Mouse (Mus musculus) embryonic facial prominence, embryonic 15.5 days (tissue): ENCODE data around the gene Gk5. TPM values are rescaled to one million over a fixed set of nuclear protein-coding genes. Genes with fewer than 3 reads are reported as not detected.
"Not testable (repeated sequence)": the region's sequence is repeated elsewhere in the genome, so short reads cannot be mapped to it uniquely, and the experiment has no call there.

Experiments used
- ATAC-seq: fragments of 200-750 bp; cut with Nextera tagmentation; 2 replicates; pipeline ENCODE4 v1.8.0; 2017; ENCODE audit warnings: low read depth, moderate TSS enrichment; ENCODE audit not compliant: insufficient number of reproducible peaks, low FRiP score, low TSS enrichment
- H3K27ac ChIP-seq: fragments of 300-500 bp; sonication (generic); replicated peaks from 2 replicates; pipeline ENCODE4 v1.5.1; 2015; ENCODE audit warnings: mild to moderate bottlenecking, inconsistent platforms
- H3K27me3 ChIP-seq: fragments of 300-500 bp; sonication (generic); 2 replicates; pipeline ENCODE4 v1.6.1; 2015; ENCODE audit warnings: inconsistent platforms
- H3K36me3 ChIP-seq: fragments of 300-500 bp; sonication (generic); 2 replicates; pipeline ENCODE4 v1.6.1; 2015; ENCODE audit warnings: mild to moderate bottlenecking, inconsistent platforms
- H3K4me1 ChIP-seq: fragments of 300-500 bp; sonication (generic); 2 replicates; pipeline ENCODE4 v1.6.1; 2015; ENCODE audit warnings: inconsistent platforms
- H3K4me2 ChIP-seq: fragments of 300-500 bp; sonication (generic); replicated peaks from 2 replicates; pipeline ENCODE4 v1.6.1; 2015; ENCODE audit warnings: mild to moderate bottlenecking, inconsistent platforms
- H3K4me3 ChIP-seq: fragments of 300-500 bp; sonication (generic); replicated peaks from 2 replicates; pipeline ENCODE4 v1.5.1; 2015; ENCODE audit warnings: mild to moderate bottlenecking, inconsistent platforms
- H3K9ac ChIP-seq: fragments of 300-500 bp; sonication (generic); 2 replicates; pipeline ENCODE4 v1.6.1; 2015; ENCODE audit warnings: inconsistent platforms
- H3K9me3 ChIP-seq: fragments of 300-500 bp; sonication (generic); replicated peaks from 2 replicates; pipeline ENCODE4 v1.6.1; 2016; ENCODE audit warnings: inconsistent platforms
- WGBS: fragments of 180-500 bp; shearing (Covaris S2); methylation state at CpG from one replicate; pipeline ENCODE4 v1.1.7; 2015; 5-methylcytosine and 5-hydroxymethylcytosine counted together
- polyA plus RNA-seq: library from polyadenylated mRNA; unstranded; fragments of >200 nt; fragmentation: Nextera tagmentation; extraction: Ambion mirVana; gene quantifications from 2 replicates; pipeline ENCODE4 v1.2.1, GENCODE M21; 2015

The Gk5 gene
- polyA plus RNA-seq, 1 experiment from 2014 or later: 8.2 TPM

- ATAC-seq: no peak
- no peaks in the 10 kb centered on the region for H3K4me1 ChIP-seq
Observed at GRCm38 (mm10) chr9:96144883-96145282, 25.7 kb downstream of the Gk5 start.

GRCm38 (mm10) chr9:96152801-96153200, 33.6 kb downstream of the Gk5 start:
- ATAC-seq: no peak
- no peak overlapping the region for H3K4me2 ChIP-seq
- 94% methylated on average over 7 of the region's 7 CpGs for WGBS

More at GRCm38 (mm10) chr9:96144883-96145282, 25.7 kb downstream of the Gk5 start:
- Histone ChIP-seq H3K27ac (no peak overlapping the region), H3K36me3 (peaks cover 20% of the 10 kb centered on the region), H3K4me2 (no peak overlapping the region), H3K9me3 (no peaks in the 10 kb centered on the region), H3K4me3 (no peak overlapping the region), H3K9ac (no peak overlapping the region), H3K27me3 (no peaks in the 10 kb centered on the region)

GRCm38 (mm10) chr9:96158431-96158830, 39.3 kb downstream of the Gk5 start:
- ATAC-seq: no peak
- Histone ChIP-seq H3K9me3 (no peaks in the 10 kb centered on the region), H3K4me3 (no peak overlapping the region), H3K9ac (no peak overlapping the region), H3K4me1 (no peaks in the 10 kb centered on the region), H3K36me3 (peaks cover 17% of the 10 kb centered on the region), H3K27ac (no peak overlapping the region), H3K27me3 (no peaks in the 10 kb centered on the region), H3K4me2 (no peak overlapping the region)
- WGBS: 34% methylated on average over 4 of the region's 4 CpGs

More at GRCm38 (mm10) chr9:96152801-96153200, 33.6 kb downstream of the Gk5 start:
- Histone ChIP-seq H3K4me1 (no peaks in the 10 kb centered on the region), H3K9ac (no peak overlapping the region), H3K4me3 (no peak overlapping the region), H3K9me3 (no peaks in the 10 kb centered on the region), H3K27ac (no peak overlapping the region), H3K27me3 (no peaks in the 10 kb centered on the region), H3K36me3 (peaks cover 13% of the 10 kb centered on the region)

- ATAC-seq: no peak
- no peaks in the 10 kb centered on the region for H3K4me1 ChIP-seq
- no peak overlapping the region for H3K4me2 ChIP-seq
- H3K27me3 ChIP-seq: no peaks in the 10 kb centered on the region
- no peak overlapping the region for H3K9ac ChIP-seq
- peaks cover 17% of the 10 kb centered on the region for H3K36me3 ChIP-seq
- H3K27ac ChIP-seq: no peak overlapping the region
- WGBS: 68% methylated on average over 3 of the region's 3 CpGs
- no peaks in the 10 kb centered on the region for H3K9me3 ChIP-seq
- H3K4me3 ChIP-seq: no peak overlapping the region
Observed at GRCm38 (mm10) chr9:96159047-96159446, 39.9 kb downstream of the Gk5 start.

GRCm38 (mm10) chr9:96160767-96161166, 41.6 kb downstream of the Gk5 start:
- ATAC-seq: no peak
- Histone ChIP-seq H3K9me3 (no peaks in the 10 kb centered on the region), H3K9ac (no peak overlapping the region), H3K4me3 (no peak overlapping the region), H3K27ac (no peak overlapping the region), H3K27me3 (no peaks in the 10 kb centered on the region), H3K4me2 (no peak overlapping the region), H3K36me3 (peaks cover 12% of the 10 kb centered on the region), H3K4me1 (no peaks in the 10 kb centered on the region)
- WGBS: 25% methylated on average over 3 of the region's 3 CpGs

- no peak overlapping the region for H3K9ac ChIP-seq
- no peak for ATAC-seq
- no peaks in the 10 kb centered on the region for H3K4me1 ChIP-seq
- 44% methylated on average over 5 of the region's 5 CpGs for WGBS
- no peaks in the 10 kb centered on the region for H3K9me3 ChIP-seq
- H3K4me3 ChIP-seq: no peak overlapping the region
- H3K4me2 ChIP-seq: no peak overlapping the region
- H3K27me3 ChIP-seq: no peaks in the 10 kb centered on the region
- H3K36me3 ChIP-seq: peaks cover 8% of the 10 kb centered on the region; the same call in 1 of the 2 replicates
- H3K27ac ChIP-seq: no peak overlapping the region
Observed at GRCm38 (mm10) chr9:96162421-96162820, 43.3 kb downstream of the Gk5 start.

GRCm38 (mm10) chr9:96163443-96163842, 44.3 kb downstream of the Gk5 start:
- Histone ChIP-seq H3K27me3 (no peaks in the 10 kb centered on the region), H3K9me3 (no peaks in the 10 kb centered on the region), H3K4me2 (no peak overlapping the region), H3K4me1 (no peaks in the 10 kb centered on the region), H3K9ac (no peak overlapping the region), H3K36me3 (peaks cover 8% of the 10 kb centered on the region; the same call in 1 of the 2 replicates), H3K27ac (no peak overlapping the region), H3K4me3 (no peak overlapping the region)
- WGBS: 97% methylated on average over 7 of the region's 7 CpGs
- ATAC-seq: no peak

- not testable (repeated sequence) for H3K9me3 ChIP-seq, H3K4me3 ChIP-seq, H3K36me3 ChIP-seq, ATAC-seq, H3K27ac ChIP-seq, H3K27me3 ChIP-seq, H3K4me1 ChIP-seq, H3K4me2 ChIP-seq, H3K9ac ChIP-seq
- WGBS: 96% methylated on average over 15 of the region's 15 CpGs
Observed at GRCm38 (mm10) chr9:96163983-96164382, 44.8 kb downstream of the Gk5 start.

GRCm38 (mm10) chr9:96167168-96167585, 48.0 kb downstream of the Gk5 start:
- H3K36me3 ChIP-seq: peaks cover 8% of the 10 kb centered on the region; the same call in 1 of the 2 replicates
- no peaks in the 10 kb centered on the region for H3K4me1 ChIP-seq
- no peak overlapping the region for H3K9ac ChIP-seq
- ATAC-seq: no peak
- H3K4me3 ChIP-seq: no peak overlapping the region
- no peak overlapping the region for H3K4me2 ChIP-seq
- no peaks in the 10 kb centered on the region for H3K27me3 ChIP-seq
- 24% methylated on average over 5 of the region's 5 CpGs for WGBS
- H3K9me3 ChIP-seq: no peaks in the 10 kb centered on the region
- no peak overlapping the region for H3K27ac ChIP-seq

GRCm38 (mm10) chr9:96170600-96170999, 51.4 kb downstream of the Gk5 start:
- Histone ChIP-seq H3K27me3 (no peaks in the 10 kb centered on the region), H3K4me1 (no peaks in the 10 kb centered on the region), H3K36me3 (0 out of 2 replicates have a peak, but pooled peaks cover 8% of the 10 kb centered on the region), H3K4me3 (no peak overlapping the region), H3K9ac (no peak overlapping the region), H3K4me2 (no peak overlapping the region), H3K27ac (no peak overlapping the region), H3K9me3 (no peaks in the 10 kb centered on the region)
- WGBS: 78% methylated on average over 3 of the region's 3 CpGs
- no peak for ATAC-seq

- H3K9me3 ChIP-seq: no peaks in the 10 kb centered on the region
- no peak overlapping the region for H3K9ac ChIP-seq
- H3K4me2 ChIP-seq: no peak overlapping the region
- 85% methylated on average over 4 of the region's 4 CpGs for WGBS
- peaks cover 5% of the 10 kb centered on the region; the same call in 1 of the 2 replicates for H3K36me3 ChIP-seq
- no peak for ATAC-seq
- no peak overlapping the region for H3K4me3 ChIP-seq
- no peaks in the 10 kb centered on the region for H3K27me3 ChIP-seq
- no peaks in the 10 kb centered on the region for H3K4me1 ChIP-seq
- H3K27ac ChIP-seq: no peak overlapping the region
Observed at GRCm38 (mm10) chr9:96184909-96185308, 65.7 kb downstream of the Gk5 start.

GRCm38 (mm10) chr9:96186701-96187100, 67.5 kb downstream of the Gk5 start:
- Histone ChIP-seq H3K4me1 (no peaks in the 10 kb centered on the region), H3K4me3 (no peak overlapping the region), H3K4me2 (no peak overlapping the region), H3K27me3 (no peaks in the 10 kb centered on the region), H3K9ac (no peak overlapping the region), H3K9me3 (no peaks in the 10 kb centered on the region), H3K27ac (no peak overlapping the region), H3K36me3 (peaks cover 5% of the 10 kb centered on the region; the same call in 1 of the 2 replicates)
- no peak for ATAC-seq
- 74% methylated on average over 7 of the region's 7 CpGs for WGBS
